Mouse (Mus musculus) kidney, adult 2 months (tissue): Measurements from ENCODE around the gene Gan.

Experiments
- CTCF ChIP-seq: fragments of 200-500 bp; conservative IDR thresholded peaks from 2 replicates; pipeline ENCODE4 v1.5.1; 2011; ENCODE audit warnings: low read depth, mild to moderate bottlenecking, control low read depth, low read length, moderate library complexity, mixed read lengths; ENCODE audit not compliant: insufficient read depth, insufficient read length
- POLR2A ChIP-seq: fragments of 200-500 bp; IDR thresholded peaks from one replicate; pipeline ENCODE4 v1.6.1; 2011; ENCODE audit warnings: low read depth, low read length, control low read depth

- TF ChIP-seq POLR2A (no peak), CTCF (no peak)
These were observed 90.4 kb downstream of the Gan start for GRCm38 (mm10) chr8:117248341-117248740.
